Mouse (Mus musculus): ENCODE measurements around the gene Rpsa.
A peak's percentile ranks its signal among the peaks of the same experiment; 100 is the strongest.
"Not testable (repeated sequence)": the region's sequence is repeated elsewhere in the genome, so short reads cannot be mapped to it uniquely, and the experiment has no call there.

Rpsa gene

DNA sequence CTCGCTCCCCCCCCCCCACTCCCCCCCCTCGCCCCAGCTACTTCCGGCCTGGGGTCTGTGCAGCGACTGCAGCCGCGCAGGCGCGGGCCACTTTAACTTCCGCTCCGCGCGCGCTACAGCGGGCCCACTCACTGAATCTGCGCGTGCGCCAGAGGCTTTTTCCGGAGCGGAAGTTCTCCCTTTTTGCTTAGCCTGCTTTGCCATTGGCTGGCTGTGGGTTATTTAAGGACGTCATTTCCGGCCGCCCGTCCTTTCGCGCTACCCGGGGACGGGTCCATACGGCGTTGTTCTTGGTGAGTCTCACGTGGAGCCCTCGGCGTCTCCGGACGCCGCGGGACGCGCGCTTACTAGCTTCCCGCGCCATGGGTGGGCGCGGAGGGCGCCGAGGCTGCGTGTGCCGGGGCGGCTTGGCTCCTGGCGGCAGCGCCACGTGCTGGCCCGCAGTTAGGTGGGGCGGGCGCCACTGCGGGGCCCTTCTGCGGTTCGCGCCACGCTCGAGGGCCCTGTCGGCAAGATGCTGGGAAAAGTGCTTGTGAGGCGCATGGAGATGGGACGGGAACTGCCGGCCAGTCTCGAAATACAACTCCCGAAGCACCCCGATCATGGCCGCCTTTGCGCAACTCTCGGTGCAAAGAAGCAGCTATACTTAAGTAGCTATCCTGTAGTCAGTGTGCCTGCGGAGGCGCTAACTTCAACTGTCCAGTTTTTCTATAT lies at the start of gene Rpsa:
TSS of gene Rpsa (plus strand) at position 152 of the 714 bp plus-strand sequence.
- DNase-seq, result peak; percentile 96

DNA sequence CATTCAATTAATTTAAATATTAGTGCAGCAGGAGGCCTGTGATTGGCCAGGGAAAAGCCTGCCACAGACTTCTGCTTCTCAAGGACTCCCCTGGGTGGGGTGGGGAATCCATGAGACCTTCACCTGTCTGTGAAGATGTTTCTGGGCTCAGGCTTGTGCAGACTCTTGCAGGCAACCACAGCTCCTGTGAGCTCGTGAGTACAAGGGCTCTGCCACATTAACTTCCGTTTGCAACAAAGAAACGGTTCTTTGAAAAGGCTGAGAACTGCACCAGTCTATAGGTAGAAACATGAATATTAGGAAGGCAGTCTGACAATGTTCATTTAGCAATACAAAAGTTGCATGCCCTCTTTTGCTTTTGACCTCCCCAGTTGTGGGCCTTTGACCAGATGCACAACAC lies 49.2 kb upstream of the Rpsa start:
- DNase-seq, result no peak

DNA sequence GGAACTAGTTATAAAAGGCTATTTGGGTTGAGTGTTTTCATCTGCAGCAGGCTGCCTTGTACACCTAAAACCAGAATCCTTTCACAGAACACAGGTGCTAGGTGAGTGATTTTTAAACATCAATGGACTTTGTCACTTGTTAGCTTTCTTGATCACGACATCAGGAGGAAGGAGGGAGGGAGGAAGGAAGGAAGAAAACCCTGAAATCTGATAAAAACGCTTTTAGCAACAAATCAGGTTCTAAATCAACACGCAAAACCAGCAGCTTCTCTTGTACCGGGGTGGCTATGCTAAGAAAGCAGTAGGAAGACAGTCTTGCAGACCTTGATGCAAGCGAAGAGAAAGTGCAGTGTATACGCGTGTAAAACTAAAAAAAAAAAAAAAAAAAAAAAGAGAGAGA lies 47.6 kb upstream of the Rpsa start:
- DNase-seq, result no peak

DNA sequence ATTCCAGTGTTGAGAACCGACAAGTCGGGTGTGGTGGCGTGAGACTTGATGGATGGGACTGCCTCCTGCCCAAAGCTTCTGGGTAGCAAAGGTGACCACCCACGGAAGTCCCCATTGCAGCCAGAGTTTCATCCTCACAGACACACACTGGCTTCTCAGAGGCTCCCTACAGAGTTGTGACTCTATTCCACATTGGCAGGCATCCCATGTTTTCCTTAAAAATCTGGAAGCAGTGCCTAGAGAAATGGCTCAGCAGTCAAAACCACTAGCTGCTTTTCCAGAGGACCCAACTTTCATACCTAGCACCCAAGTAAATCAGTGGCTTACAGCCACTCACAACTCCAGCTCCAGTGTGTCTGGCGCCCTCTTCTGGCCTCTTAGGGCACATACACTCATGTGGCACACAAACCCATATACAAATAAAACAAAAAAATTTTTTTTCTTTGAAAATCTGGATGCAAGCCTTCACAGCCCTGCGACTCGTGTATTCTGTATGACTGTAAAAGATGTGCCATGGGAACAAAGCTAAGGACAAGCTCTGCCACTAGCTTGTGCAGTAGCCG lies 46.9 kb upstream of the Rpsa start:
- DNase-seq, result no peak

DNA sequence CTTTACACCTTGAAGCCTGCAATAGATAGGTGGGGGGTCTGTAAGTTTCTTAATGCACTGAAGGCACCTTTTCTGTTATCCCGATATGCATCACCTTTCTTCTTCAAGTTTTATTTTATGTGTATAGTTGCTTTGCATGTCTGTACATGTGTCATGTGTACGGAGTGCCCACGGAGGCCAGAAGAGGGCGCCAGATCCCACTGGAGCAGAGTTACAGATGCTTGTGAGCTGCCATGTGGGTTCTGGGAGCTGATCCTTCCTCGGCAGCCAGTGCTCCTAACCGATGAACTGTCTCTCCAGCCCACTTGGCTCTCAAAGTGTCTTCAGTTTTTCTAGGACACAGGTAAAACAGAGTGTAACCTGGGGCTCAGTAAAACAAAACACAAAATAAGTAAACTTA lies 46.2 kb upstream of the Rpsa start:
- DNase-seq, result no peak

DNA sequence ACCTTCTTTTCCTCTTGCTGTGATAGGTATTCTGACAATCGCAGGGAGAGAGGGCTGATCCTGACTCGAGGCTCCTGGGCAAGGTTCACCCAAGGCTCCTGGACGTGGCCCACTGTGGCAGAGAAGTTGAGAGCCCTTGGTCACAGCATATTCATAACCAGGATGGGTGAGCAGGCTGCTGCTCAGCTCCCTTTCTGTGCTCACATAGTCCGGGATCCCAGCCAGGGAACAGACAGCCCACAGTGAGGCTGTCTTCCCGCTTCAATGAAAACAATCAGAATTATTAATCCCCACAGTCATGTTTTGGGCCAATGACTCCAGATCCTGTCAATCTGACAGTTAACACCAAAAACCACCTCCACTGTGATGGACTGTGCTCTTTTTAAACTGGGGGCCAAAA lies 45.5 kb upstream of the Rpsa start:
- DNase-seq, result no peak

DNA sequence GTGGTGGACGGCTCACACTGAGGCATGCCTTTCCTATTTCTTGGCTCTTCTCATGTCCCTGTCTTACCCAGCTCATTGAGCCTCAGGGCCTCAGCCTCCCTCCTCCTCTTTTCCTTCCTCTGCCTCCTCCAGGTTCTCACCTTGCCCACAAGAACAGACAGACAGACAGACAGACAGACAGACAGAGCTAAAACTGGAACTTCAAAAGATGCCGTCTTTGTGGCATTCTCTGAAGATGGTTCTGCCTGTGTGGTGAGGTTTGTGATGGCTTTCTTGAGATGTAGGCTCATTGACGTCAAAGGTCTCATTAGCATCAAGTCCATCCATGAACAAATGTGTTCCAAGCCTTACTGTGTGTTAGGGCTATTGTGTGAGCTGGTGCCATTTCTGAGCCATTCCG lies 44.8 kb upstream of the Rpsa start:
- DNase-seq, result no peak

DNA sequence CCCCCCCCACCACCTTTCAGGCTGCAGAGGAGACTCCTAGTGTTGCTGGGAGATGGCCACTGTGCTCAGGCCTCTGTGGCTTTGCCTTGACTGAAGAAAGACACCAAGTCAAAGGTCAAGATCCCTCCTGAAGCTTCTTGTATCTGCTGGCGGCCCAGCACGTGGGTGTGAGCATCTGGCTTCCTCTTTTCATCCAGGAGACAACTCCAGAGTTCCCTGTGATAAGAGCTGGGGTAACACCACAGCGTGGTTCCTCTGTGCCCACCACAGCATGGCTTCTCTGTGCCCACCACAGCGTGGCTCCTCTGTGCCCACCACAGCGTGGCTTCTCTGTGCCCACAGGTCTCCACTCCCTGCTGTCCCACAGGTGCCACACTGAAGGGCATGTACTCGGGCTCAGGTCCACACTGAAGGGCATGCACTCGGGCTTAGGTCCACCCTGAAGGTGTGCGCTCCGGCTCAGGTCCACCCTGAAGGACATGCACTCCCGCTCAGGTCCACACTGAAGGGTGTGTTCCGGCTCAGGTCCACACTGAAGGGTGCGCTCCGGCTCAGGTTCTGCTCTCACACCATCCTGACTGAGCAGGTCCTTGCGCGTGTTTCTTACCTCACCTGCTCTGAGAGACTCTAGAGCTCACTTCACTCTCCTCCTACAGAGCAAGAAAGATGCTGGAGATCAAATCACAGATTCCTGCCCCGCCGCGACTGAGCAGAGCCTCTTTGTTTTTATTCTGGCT lies 44.2 kb upstream of the Rpsa start:
- no peak for DNase-seq

DNA sequence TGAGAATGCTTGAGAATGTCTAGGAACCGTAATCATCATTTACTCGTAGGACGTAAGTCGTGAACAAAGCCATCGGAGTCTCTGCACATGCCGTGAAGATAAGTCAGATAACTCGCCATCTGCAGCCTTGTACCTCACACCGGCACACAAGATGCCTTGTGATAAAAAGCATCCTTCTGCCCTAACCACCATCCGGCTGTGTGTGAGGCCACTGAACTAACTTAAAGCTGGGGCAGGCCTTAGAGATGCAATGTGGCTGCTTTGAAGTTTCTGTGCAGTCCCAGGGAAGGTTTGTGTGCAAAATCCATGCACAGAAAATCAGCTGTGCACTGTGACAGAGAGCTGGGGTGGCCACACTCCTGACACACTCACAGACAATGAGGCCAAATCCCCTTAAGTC lies 43.1 kb upstream of the Rpsa start:
- DNase-seq, result no peak

DNA sequence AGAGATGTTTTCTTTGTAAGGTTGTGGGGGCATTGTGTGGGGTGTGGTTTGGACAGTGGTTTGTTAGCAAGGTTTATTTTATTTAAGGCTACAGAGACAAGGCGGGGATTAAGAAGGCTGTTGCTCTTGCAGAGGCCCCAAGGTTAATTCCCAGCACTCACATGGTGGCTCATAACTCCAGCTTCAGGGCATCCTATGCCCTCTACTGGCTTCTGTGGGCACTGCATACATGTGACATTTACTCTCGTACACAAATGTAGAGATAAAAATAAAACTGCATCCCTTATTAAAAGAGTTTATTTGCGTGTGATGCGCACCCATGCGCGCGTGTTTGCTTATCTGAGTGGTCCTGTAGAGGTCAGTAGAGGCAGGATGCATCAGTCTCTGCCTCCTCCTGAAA lies 38.4 kb upstream of the Rpsa start:
- DNase-seq, result no peak

DNA sequence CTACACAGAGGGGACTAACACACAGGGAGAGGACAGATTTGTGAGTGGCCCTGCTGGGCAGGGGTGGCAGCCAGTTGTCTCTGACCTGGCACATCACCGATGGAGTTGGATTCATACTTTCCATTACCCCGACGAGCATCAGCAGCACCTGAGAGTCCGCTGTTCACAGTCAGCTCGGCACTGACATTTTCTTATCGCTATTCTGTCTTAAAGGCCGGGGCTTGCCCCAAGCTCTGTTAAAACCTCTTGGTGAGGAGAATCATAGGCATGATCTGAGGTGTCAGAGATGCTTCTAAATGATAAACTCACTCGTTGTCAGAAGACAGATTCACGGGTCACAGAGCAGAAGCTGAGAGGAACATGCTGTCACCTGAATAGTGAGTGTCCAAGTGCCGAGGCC lies 36.4 kb upstream of the Rpsa start:
- no peak for DNase-seq

DNA sequence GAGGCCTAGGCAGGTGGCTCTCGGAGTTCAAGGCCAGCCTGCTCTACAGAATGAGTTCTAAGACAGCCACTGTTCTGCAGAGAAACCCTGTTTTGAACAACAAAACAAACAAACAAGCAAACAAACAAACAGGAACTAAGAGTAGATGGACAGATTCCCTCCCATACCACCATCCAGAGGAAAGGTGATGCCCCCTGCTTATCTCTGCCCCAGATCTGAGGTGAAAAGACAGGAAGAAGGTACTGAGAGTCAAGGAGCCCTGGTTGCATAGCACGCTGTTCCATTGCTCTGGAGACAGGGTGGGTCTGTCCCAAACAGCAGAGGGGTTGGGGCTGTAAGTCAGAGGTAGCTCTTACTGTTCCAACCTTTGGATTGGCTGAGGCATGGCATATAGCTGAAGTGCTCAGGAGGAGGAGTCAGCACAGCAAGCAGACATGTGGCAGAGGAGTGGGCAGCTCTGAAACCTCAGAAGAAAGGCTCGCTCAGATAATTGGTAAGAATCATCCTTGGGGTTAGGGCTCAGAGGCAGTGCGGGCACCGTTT lies 35.7 kb upstream of the Rpsa start, which contains the start of gene Ccr8:
TSS of gene Ccr8 (plus strand) at position 419 of the 543 bp plus-strand sequence.
- DNase-seq, result no peak

DNA sequence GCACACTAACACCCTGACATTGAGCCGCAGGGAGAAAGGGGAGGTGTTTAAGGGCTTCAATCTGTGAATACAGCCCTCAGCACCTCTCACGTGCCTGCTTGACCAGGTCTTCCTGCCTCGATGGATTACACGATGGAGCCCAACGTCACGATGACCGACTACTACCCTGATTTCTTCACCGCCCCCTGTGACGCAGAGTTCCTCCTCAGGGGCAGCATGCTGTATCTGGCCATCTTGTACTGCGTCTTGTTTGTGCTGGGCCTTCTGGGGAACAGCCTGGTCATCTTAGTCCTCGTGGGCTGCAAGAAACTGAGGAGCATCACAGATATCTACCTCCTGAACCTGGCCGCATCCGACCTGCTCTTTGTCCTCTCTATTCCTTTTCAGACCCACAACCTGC lies 33.8 kb upstream of the Rpsa start:
- DNase-seq, result no peak

DNA sequence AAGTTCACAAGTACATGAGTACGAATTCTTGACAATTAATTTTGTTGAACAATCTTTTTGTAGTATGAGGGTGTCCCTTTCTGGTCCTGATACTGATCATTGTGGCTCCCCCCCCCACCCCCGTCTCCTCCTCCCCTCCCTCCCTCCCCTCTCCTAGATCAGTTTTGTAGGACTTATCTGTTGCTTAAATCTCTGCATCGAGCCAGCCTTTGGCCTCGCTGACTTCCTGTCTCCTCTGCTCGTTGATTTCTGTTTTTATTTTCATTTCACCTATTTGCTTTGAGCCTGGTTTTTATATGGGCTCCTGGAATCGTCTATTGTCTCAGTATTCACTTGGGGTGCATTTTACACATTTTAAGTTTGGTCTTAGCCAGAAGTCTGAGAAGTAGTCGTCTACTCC lies 31.6 kb upstream of the Rpsa start:
- DNase-seq, result no peak

DNA sequence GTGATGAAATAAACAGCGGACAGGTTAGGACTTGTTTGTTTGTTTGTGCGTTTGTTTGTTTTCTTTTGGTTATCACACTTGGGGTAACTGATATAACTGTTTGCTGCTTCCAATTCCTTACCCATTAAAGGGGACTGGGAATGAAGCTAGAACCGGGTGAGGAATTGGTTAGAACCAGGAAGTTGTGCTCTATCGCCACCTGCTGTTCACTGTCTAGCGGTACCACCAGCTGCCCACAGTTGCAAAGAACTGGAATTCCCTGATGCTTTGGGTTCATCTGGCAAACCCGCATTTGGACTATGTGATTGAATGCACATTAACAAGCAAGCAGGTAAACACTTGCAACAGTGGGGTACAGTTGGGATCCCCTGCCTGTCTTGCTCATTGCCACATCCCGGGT lies 28.8 kb upstream of the Rpsa start:
- DNase-seq, result peak; percentile 60

DNA sequence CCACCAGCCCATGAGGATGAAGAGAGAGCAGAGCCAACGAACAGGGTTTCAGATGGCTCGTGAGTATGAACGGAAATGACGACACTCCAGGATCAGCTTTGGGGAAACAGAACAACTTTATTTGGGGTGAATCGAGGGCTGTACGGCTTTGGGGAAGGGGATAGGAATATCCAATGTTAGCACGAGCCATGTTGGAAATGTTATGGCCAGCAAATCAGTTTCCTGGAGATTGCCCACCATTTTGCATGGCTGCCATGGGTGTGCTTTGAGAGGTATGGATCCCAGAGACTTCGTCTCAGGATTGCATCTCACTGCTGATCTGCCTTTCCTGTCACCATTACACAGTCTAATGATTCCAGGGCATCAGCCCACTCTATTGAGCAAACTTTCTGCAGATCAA lies 28.2 kb upstream of the Rpsa start:
- DNase-seq, result no peak

DNA sequence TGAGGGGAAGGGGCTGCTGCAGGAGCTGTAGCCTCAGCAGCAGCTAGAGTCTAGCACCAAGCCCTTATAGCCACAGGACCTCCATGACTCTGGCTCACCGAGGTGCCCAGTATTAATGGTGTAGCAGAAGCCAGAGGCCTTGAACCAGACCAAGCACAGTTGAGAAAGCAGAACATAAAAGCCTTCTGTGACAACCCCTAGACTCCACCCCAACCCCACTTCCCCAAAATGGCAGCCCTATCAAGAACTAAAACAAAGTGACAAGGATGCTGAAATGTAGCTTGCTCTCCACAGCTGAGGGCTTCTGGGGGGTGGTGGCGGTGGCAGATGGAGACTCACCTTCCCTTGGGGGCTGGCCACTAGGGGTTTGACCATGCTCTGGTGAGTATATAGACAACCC lies 26.3 kb upstream of the Rpsa start:
- no peak for DNase-seq

DNA sequence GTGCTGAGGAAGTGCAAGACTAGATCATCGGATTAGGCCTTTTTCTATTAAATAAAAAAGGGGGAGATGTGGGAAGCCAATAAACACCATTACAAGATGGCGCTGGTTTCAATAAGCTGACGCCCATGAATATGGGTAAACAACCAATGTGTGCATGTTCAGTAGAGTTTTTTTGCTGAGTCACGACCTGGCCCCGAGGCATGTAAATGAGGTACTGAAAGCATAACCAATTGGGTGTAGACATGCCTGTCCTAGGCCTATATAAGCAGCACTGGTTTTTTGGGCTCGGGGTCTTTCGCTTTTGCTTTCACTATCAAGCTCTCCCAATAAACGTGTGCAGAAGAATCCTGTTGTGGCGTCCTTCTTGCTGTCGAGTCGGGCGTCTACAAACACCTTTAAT lies 18.5 kb upstream of the Rpsa start:
- not testable (repeated sequence) for DNase-seq

DNA sequence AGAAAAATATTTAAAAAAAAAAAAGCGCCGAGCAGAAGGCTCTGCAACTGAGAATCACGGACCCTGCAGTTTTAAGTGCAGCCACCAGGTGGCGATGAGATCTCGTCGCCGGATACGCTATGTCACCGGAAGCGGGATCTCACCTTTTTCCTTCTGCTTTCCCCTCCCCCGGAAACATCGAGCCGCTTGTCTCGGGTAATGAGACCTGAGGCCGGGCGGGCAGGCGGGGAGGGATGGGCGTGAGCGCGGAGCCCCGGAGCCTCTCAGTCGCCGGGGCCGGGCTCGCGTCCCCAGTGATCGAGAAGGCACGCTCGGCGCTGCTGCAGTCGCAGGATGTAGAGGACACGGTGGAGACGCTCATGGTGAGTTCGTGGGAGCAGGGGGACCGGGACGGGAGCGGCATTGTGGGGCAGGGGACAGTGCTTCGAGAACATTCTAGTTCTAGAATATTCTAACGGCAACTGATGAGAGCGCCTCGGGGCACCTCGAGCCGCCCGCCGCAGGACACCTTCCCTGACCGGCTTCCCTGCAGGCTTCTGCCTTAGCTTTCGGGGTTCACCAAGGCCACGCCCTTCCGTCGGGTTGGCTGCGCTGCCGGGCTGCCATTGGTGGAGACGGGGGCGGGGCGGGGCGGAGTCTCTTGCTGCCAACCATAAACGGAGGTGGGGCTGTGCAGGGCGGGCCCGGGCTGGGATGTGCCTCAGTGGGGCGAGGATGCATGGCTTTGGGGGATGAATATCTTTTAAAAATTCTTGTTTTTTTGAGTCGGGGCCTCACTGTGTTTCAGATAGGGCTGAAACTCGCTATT lies 17.1 kb upstream of the Rpsa start, which contains the start of gene Slc25a38:
TSS of gene Slc25a38 (plus strand) at position 164 of the 808 bp plus-strand sequence.
- DNase-seq, result peak; percentile 96

DNA sequence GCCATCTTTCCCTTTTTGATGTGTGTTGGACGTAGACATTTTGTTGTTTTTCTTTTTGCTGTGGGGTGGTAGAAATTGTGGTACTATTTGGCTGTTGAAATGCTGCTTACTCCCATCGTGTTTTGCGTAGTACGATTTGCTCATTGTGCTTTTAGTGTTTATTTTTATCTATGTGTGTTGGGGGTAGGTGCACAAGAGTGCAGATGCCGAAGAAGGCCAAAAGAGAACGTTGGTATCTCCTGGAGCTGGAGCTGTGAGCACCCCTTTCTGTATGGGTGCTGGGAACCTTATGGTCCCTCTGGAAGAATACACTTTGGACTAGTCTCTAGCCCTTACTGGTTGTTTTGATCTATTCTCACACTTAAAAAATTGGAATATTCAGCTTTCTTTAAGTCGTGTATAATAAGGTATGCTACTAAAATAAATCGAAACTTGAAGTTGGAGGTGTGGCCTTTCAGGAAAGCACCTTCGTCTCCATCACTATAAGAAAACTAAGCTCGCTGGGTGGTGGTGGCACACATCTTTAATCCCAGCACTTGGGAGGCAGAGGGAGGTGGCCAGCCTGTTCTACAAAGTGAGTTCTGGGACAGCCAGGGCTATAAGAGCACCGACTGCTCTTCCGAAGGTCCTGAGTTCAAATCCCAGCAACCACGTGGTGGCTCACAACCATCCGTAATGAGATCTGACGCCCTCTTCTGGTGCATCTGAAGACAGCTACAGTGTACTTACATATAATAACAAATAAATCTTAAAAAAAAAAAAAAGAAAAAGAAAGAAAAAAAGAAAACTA lies 16.1 kb upstream of the Rpsa start:
- no peak for DNase-seq

DNA sequence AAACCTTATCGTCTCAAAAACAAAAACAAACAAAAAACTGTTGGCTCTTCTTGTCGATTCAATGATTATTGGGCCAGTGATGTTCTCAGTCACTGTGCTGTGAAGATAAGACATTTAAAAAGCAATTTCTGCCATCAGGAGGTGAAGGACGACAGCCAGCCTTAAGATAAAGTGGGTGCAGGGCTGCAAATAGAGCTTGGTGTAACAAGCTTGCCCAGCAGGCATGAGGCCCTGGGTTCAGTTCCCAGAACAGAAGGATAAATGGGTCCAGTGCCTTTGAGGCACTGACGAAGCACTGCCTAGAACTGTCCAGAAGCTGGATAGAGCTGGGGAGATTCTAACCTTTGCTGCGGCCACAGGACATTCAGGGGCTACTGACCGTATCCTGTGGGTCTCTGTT lies 15.0 kb upstream of the Rpsa start:
- DNase-seq, result no peak

DNA sequence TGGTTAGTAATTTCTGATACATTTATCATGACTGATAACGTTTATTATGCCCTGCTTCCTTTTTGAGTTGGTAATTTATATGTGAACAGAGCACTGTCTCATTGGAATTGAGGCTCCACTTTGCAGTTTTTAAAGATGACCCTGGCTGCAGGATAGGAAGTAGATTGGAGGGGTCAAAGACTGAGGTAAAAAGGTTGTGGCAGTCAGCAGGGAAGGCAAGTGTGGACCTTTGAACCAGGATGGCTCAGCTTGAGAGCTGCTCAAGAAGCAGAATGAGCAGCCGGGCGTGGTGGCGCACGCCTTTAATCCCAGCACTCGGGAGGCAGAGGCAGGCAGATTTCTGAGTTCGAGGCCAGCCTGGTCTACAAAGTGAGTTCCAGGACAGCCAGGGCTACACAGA lies 14.0 kb upstream of the Rpsa start:
- DNase-seq, result no peak
